Mouse (Mus musculus) lung, postnatal 36 days (tissue): ENCODE measurements around the gene Akap17b.
A peak's percentile ranks its signal among the peaks of the same experiment; 100 is the strongest.
"Not testable (repeated sequence)": the region's sequence is repeated elsewhere in the genome, so short reads cannot be mapped to it uniquely, and the experiment has no call there.

Experiments used
- DNase-seq: peaks from one replicate; pipeline ENCODE4 v3.0.0; 2022; ENCODE audit warnings: mixed read lengths

Gene Akap17b

DNA sequence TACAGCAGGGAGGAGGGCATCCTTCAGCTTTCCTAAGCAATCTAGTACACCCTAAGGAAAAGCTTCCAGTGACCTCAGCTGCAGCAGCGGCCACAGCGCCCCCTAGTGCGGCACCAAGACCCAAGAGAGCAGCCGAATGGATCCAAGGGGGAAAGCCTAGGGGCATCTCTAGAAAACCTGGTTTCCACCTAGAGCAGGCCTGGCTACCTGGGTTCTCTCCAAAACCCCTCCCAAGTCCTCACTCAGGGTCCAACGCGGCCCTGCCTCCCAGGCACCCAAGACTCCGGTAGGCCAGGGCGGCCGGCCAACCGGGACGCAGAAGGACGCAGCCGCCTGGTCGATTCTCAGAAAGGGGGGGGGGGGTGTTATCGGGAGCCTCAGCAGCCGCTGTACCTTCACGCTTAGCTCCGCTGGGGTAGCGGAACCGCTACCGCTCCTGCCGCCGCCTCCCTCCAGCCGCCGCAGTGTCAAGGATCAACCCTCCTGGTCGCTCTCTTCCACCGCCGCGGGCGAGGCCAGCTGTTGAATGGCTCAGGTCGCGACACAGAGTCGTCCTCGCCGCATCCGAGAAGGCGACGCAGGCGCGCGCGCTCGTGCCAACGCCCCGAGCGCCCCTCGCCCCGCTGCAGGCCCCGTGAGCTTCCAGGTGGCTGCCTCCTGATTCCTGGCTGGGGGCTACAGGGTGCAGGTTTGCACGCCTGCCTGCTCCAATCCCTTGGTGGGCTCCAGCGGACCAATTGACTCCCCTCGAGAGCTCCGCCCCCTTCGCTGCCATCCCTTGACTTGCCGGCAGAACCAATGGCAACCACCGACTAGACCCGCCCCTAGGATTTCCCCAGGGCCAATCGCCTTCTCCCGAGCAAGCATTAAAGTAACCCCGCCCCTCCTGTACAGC is at the start of gene Akap17b:
TSS of gene Akap17b (minus strand) at position 739 of the 895 bp plus-strand sequence.
- peak; percentile 91 for DNase-seq

DNA sequence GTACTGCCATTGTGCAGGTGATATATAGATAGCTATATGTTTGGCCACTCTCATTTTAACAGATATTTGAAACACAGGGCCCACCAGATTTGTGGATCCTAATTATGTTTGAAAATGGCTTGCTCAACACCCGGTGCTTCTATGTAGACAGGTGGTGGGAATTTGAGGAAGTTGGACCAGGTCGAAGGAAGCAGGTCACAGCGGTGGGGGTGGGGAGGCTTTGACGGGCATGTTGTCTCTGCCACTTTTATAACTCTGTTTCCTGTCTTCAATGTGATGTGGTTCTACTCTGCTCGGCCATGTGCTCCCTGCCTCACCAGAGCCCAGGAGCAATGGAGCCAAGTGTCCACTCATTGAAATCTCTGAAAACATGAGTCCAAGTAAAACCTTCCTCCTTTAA is 46.2 kb upstream of the Akap17b start:
- no peak for DNase-seq

DNA sequence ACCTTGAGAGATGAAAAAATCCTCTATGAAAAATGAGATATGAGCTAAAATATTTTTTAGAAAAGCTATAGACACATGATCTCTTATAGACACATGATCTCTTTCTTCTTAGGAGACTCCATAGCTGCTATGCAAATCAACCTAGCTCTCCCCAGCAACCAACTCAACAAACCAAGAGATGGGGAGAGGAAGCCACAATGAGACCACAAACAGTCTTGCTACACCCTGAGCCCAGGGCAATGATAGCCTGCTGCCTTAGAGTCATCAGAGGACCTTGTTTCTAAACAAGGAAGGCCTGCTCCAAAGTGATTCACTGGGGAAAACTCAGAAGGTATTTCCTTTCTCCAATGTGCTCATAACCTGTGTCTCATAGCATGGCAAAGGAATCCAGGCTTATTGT is 44.5 kb upstream of the Akap17b start:
- DNase-seq: no peak

DNA sequence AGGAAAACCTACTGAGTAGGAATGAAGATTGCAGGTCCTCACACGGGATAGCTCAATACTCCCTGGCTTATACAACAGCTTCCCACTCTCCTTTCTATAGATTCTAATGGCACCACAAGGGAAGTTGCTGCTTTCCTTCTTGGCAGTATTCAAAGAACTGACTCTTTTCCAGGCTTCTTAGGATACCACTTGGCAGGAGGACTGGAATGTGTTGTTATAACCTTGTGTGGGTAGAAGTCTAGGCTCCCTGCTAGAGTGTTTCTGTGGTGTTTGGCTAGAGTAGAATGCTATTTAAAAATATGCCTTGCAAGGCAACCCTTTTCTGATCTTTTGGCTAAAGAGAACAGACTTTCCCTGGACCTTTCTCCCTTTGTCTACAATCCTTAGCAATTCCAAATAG is 31.6 kb upstream of the Akap17b start:
- no peak for DNase-seq

DNA sequence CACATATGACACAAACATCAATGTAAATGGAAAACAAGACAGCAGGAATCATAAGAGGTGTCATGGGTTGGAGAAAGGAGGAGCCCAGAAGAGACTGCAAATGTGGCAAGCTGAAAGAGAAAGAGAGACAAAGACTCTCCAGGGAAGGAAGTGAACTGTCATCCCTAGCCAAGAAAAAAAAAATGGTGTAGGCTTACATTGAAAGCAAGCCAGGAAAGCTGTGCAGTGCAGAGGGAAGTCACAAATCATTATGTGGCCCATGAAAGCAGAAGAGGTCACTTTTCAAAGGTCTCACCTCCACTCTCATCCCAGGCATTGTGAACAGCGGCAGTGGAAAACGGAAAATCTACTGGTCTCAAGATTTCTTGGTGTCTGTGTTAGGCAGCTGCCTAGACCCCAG is 27.5 kb upstream of the Akap17b start:
- DNase-seq: no peak

DNA sequence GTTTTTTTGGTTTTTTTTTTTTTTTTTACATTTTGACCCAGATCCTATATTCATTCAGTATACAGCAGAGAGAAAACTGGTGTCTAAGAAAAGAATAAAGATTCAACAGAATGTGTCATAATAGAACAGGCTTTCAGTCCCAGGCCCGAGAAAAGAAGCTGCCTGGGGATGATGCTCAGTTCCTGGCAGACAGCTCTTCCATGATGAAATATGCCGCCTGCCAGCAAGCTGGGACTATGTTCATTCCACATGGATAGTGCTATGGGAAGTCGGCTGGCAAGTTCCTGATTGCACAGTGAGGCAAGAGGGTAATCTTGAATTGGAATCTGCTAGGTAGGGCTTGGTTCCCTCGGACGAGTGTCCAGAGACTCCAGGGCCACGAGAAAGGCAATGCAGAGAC is 5.1 kb downstream of the Akap17b start:
- DNase-seq: no peak

DNA sequence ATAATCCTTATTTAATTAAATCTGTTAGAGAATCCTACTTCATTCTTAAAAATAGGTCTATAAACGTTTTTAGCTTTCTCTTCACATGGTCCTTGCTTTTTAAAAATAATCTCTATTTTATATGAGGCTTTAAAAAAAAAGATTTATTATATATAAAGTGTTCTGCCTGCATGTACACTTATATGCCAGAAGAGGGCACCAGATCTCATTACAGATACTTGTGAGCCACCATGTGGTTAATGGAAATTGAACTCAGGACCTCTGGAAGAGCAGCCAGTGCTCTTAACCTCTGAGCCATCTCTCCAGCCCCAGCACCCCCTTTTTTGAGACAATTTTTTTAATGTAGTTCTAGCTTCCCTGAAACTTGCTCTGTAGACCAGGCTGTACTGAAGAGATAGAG is 14.4 kb downstream of the Akap17b start:
- no peak for DNase-seq

DNA sequence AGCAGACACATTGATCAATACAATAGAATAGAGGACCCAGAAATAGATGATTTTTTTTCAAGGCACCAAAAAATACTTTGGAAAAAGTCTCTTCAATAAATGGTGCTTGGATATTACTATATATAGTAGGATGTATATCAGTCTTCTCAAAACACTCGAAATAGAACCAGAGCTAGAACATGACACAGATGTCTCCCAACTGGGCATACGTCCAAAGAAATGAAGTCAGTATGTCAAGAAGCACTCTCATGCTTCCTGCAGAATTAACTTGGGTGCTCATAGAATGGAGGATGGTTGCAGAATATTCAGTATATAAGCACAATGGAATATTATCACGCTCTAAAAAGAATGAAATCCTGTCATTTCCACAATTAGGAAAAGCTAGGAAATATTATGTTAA is 17.1 kb downstream of the Akap17b start:
- DNase-seq: no peak

DNA sequence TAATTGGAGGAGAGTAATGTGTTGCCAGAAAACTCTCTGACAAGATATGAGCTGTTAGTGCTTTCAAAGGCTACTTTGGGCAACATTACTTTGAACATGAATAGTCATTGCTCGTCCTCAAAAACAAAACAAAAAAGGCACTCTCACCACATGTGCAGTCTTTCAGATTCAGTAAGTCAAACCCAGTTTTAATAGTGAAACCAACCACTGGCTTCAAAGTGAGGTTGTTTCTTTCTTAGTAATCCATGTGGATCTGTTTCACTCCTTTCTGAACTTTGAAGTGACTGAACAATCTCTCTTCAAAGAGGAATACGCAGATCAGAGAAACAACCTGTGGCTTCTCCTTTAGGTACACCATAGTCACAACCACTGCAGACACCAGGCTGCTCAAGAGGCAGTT is 36.1 kb downstream of the Akap17b start:
- DNase-seq: no peak

DNA sequence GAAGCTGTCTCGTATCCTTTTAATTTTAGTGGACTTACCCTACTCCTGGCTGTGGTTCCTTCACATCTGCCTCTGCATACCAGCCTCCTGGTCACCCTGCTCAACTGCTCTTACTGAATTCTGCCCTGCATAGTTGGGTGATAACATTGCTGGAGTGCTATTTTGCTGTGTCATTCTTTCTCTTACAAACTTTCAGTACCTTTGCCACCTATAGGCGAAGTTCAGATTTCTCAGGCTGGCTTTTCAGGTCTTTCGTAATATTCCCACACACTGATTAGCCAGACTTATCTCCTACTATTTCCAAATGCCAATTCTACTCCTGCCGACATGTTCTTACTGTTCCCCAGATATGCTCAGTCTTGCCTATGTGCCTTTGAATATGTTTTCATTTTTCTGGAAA is 41.2 kb downstream of the Akap17b start:
- peak; percentile 14 for DNase-seq

DNA sequence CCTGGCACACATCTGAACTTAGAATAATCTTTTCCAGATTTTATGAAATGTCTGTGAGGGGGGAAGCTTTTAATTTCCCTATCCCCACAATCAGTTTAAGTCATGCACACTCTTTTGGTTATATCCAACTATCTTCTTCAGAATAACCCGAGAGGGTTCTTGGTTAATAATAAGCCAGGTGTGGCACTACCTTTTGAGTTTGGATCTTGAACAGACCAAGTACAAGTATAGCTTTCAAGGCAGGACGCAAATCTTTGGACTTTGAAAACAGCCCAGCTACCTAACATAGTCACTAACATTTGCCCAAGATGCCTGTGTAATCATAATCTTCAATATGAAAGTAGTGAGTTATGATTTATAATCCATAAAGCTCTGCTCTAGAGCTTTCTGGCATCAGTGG is 42.3 kb downstream of the Akap17b start:
- DNase-seq: no peak

DNA sequence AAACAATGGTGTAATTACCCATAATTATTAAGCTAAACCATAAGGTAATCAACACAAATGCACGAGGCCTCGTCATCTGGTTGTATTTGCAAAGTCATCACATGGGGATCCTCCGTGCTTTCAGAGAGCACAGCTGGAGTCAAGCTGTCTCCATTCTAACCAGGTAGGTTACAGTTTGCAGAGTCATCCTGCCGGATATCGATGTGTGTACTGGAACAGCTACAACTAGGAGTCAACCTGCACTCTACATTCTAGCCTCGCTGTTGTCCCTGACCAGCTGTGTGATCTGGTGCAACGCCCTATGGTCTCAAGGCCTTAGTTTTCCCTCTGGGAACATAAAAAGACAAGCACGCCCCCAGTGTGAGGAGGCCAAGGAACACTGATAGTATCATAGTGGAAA is 45.1 kb downstream of the Akap17b start:
- no peak for DNase-seq

DNA sequence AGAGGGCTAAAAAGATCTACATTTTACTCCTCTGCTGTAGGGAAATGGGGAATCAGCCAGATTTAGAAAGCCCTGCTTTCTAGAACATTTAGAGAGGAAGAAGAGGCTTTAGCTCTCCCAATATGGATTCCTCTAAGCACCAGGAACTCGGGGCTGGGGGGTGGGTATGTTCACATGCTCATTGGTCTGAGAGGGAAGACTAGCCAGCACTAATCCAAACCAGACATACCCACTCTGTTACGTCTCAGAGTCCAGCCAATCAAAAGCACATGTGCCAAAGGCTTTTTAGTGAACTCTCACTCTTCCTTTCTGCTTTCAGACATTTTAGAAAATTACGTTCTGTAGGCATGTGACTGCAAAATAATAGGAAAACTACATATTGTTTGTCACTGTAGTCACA is 45.5 kb downstream of the Akap17b start:
- no peak for DNase-seq

DNA sequence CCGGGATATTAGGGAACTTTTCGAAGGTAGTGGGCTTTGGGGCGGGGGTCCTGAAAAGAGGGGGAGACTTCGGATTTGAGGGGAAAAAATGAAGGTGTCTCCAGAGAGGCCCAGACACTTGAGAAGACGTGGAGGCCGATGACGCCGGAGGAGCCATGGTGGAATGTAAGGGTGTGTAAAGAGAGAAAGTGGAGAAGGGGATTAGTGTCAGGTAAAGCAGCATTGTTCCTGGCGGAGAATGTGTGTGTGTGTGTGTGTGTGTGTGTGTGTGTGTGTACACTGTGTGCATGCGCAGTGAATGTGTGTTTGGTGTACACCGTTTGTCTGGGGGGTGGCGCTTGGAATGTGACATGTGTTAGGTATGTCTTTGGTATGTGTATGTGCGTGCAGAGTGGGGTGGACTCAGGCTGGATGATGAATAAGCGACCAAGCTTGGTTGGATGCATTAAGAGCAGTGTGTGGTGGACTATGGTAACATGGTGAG is 46.3 kb downstream of the Akap17b start:
- DNase-seq: peak; percentile 35

DNA sequence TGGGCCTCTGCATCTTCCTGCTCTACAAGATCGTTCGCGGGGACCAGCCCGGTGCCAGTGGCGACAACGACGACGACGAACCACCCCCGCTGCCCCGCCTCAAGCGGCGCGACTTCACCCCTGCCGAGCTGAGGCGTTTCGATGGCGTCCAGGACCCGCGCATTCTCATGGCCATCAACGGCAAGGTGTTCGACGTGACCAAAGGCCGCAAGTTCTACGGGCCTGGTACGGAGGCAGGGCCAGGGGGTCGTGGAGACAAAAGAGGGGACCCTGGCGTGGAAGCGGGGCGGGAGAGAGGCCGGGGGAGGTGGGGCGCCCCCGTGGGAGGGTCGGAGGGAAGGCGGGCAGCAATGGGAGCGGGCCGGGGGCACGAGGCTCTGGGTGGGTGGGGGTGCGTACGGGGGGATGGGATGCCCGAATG is 46.8 kb downstream of the Akap17b start:
- no peak for DNase-seq

DNA sequence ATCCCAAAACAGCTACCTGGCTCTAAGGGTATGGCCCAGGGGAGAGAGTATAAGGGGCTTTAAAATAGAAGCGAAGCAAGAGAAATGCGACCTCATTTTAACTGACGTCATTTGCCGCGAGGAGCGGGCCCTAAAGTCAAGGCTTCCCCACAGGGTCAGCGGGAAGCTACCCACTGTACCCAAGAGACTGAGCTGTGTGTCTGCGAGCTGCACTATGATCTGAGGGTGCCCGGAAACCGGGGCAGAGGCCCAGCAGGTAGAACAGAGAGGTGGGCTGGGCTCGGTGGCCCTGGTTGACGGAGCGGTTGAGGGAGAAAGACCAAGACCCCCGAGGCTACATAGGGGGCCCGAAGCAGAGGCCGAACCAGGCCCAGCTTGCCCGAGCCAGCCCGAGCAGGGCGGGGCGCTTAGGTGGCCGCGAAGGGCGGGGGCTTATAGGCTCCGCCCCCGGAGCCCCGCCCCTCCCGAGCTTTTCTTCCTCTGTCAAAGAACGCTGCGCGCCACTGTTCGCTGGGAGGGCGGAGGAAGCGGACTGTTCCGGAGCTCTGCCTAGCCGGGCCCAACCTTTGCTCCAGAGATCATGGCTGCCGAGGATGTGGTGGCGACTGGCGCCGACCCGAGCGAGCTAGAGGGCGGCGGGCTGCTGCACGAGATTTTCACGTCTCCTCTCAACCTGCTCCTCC is 47.3 kb downstream of the Akap17b start, which contains the start of gene Pgrmc1:
TSS of gene Pgrmc1 (plus strand) at position 500 of the 683 bp plus-strand sequence.
- peak; percentile 87 for DNase-seq

DNA sequence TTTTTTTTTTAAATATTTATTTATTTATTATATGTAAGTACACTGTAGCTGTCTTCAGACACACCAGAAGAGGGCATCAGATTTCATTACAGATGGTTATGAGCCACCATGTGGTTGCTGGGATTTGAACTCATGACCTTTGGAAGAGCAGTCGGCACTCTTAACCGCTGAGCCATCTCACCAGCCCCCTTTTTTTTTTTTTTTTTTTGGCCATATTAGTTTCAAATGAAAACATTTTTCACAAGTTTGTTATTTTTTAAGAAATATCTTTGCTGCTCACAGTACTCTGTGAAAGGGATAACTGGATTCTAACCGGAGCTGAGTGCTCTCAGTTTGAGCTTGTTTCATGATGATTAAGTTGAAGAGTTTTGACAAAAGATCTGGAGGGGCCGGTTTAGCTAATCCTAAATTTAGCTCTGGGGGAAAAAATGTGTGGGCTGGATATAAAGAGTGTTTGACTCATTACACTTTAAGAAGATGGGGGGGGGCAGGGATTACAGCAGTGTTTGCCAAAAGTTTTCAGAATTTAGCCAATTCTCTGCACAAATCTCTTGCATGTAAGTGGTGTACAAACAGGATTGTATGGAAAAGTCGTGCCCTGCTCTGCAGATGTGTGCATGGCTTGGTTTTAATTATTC is 48.6 kb downstream of the Akap17b start:
- not testable (repeated sequence) for DNase-seq

DNA sequence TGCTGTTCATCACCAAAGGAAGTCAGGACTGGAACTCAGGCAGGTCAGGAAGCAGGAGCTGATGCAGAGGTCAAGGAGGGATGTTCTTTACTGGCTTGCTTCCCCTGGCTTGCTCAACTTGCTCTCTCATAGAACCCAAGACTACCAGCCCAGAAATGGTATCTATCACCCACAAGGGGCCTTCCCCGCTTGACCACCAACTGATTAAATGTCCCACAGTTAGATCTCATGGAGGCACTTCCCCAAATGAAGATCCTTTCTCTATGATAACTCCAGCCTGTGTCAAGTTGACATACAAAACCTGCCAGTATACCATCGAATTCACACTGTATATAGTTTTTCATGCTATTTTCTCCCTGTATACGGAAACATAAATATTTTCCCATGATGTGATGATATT is 49.9 kb downstream of the Akap17b start:
- DNase-seq: no peak

DNA sequence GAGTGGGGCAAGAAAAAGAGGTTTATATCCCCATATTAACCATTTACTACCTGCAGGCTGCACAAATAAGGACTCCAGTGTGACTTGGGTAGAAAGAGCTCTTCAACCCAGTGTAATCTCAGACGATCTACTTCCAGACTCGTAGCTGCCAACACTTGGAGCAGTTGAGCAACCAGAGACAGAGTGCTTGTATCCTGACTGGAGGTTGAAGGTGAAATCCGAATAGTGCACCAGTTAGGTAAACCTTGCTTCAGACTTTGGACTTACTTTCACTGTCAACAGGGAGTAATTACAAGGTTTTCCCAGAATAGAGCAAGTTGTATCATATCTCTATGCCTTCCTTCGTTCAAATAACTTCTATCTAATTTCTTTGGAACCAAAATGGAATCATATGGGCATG is 53.7 kb downstream of the Akap17b start:
- DNase-seq: no peak

DNA sequence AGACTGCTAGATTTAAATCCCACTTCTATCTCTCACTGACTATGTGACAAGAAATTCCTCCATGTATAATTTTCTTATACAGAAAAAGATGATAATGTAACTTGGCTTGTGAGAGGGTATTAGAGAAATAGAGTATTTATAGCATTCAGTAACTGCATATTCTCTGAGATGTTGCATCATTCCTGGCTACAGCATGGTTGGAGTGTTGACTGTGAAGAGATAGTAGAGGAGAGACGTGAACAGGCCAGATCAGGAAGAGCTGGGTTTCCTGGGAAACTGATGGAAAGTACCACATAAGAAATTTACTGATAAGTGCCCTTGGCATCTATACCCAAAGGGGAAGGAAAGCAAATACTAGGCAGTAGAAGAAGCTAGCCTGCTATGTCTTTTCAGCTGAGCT is 54.1 kb downstream of the Akap17b start:
- DNase-seq: no peak

DNA sequence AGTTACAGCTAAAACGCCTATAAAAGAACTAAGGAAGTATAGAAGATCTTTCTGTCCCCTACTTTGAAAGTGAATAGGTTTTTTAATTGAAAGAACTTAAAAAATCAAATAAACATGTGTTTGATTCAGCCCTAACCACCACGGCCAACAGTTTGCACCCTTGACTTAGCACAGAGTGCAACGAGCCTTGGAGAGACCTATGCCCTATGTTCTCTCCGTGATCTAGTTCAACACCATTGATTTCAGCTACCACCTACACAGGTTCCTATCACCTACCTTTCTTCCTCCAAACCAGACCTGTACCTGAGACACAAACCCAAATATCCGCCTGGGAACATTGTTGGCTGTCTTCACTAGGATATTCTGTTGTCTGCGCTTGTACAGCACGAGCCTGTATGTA is 54.9 kb downstream of the Akap17b start:
- no peak for DNase-seq

DNA sequence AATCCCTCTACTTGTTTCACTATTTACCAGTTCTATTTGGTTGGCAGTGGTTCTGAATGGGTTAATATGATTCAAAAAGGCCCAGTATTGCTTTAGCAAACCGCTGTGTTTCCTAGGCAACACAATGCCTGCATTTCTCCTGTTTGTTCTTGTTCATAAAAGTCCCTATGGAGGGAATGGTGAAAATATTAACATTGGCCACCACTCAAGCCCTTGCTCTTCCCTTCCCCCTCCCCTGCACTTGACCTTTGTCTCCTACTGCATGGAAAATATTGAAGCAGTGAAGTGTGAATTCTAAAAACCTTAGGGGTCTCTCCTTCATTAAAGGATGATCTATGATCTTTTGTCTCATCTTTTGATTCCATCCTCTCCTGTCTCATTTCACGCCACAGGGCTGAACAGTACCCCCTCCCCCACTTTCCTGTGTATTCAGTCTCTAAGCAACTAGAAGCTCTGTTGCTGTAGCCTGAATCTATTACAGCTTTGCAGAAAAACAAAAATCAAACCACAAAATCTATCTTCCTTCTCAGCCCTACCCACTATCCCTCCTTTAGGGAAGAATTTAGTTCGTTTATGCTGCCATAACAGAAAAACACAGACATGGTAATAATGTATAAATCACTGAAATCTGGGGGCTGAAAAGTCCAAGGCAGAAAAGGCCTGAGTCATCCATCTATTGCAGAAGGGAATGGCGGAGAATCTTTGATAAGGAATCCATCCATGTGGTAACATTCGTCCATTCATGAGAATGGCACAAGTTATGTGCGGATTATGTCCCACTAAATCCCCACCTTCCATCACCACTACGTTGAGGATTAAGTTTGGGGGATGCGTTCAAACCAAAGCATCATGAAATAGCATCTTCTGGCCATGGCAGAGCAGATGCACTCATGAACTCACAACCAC is 57.6 kb downstream of the Akap17b start:
- DNase-seq: peak; percentile 22
